Mouse (Mus musculus): ENCODE measurements at regions not wholly inside any gene's neighbourhood (a gene's known extent, or its start where the extent isn't known, plus 50 kb on each side); places are given as distances from the start of the nearest gene placed in this dataset.

- no peak for DNase-seq (ENCODE audit: low spot score)
- H3K9me3 ChIP-seq (replicated peaks): no peaks in the 10 kb centered on the region
- no peak overlapping the region for H3K27ac ChIP-seq (replicated peaks)
- H3K4me3 ChIP-seq: no peak overlapping the region
- peaks cover 15% of the 10 kb centered on the region for H3K4me1 ChIP-seq
- 0 out of 2 replicates have a peak, but pooled peaks cover 5% of the 10 kb centered on the region for H3K27me3 ChIP-seq (ENCODE audit: low read depth, poor library complexity, severe bottlenecking)
- H3K36me3 ChIP-seq: no peaks in the 10 kb centered on the region
- 76% methylated on average over 5 of the region's 5 CpGs for WGBS
Observed at GRCm38 (mm10) chr11:114331579-114332150, 264.8 kb upstream of the Sdk2 start.

GRCm38 (mm10) chr11:114330316-114330715, 263.5 kb upstream of the Sdk2 start:
- Histone ChIP-seq H3K4me1 (peaks cover 2% of the 10 kb centered on the region), H3K27me3 (ENCODE audit: low read depth, poor library complexity, severe bottlenecking) (0 out of 2 replicates have a peak, but pooled peaks cover 5% of the 10 kb centered on the region), H3K27ac (replicated peaks) (no peak overlapping the region), H3K9me3 (replicated peaks) (no peaks in the 10 kb centered on the region), H3K4me3 (no peak overlapping the region), H3K36me3 (no peaks in the 10 kb centered on the region)
- 89% methylated on average over 5 of the region's 5 CpGs for WGBS
- no peak for DNase-seq (ENCODE audit: low spot score)

- WGBS: 92% methylated on average over 4 of the region's 4 CpGs
- Histone ChIP-seq H3K4me1 (peaks cover 3% of the 10 kb centered on the region; the same call in 1 of the 2 replicates), H3K4me3 (no peak overlapping the region), H3K27me3 (ENCODE audit: low read depth, poor library complexity, severe bottlenecking) (no peaks in the 10 kb centered on the region), H3K36me3 (no peaks in the 10 kb centered on the region), H3K9me3 (replicated peaks) (no peaks in the 10 kb centered on the region), H3K27ac (replicated peaks) (no peak overlapping the region)
- no peak for DNase-seq (ENCODE audit: low spot score)
Observed at GRCm38 (mm10) chr11:114322627-114323026, 255.8 kb upstream of the Sdk2 start.

- H3K4me3 ChIP-seq: no peak overlapping the region
- H3K36me3 ChIP-seq: no peaks in the 10 kb centered on the region
- 82% methylated on average over 12 of the region's 12 CpGs for WGBS
- H3K9me3 ChIP-seq (replicated peaks): no peaks in the 10 kb centered on the region
- DNase-seq (ENCODE audit: low spot score): no peak
- peaks cover 7% of the 10 kb centered on the region; the same call in 1 of the 2 replicates for H3K4me1 ChIP-seq
- H3K27me3 ChIP-seq (ENCODE audit: low read depth, poor library complexity, severe bottlenecking): no peaks in the 10 kb centered on the region
- no peak overlapping the region for H3K27ac ChIP-seq (replicated peaks)
Observed at GRCm38 (mm10) chr11:114321974-114322373, 255.1 kb upstream of the Sdk2 start.

- H3K27me3 ChIP-seq (ENCODE audit: low read depth, poor library complexity, severe bottlenecking): no peaks in the 10 kb centered on the region
- peaks cover 7% of the 10 kb centered on the region; the same call in 1 of the 2 replicates for H3K4me1 ChIP-seq
- H3K27ac ChIP-seq (replicated peaks): no peak overlapping the region
- 95% methylated on average over 8 of the region's 8 CpGs for WGBS
- no peak for DNase-seq (ENCODE audit: low spot score)
- no peak overlapping the region for H3K4me3 ChIP-seq
- H3K36me3 ChIP-seq: no peaks in the 10 kb centered on the region
- H3K9me3 ChIP-seq (replicated peaks): no peaks in the 10 kb centered on the region
Observed at GRCm38 (mm10) chr11:114321527-114321926, 254.7 kb upstream of the Sdk2 start.

GRCm38 (mm10) chr11:114315274-114315673, 248.4 kb upstream of the Sdk2 start:
- no peaks in the 10 kb centered on the region for H3K9me3 ChIP-seq (replicated peaks)
- H3K27ac ChIP-seq (replicated peaks): no peak overlapping the region
- H3K4me1 ChIP-seq: peaks cover 20% of the 10 kb centered on the region
- no peaks in the 10 kb centered on the region for H3K36me3 ChIP-seq
- H3K4me3 ChIP-seq: no peak overlapping the region
- no peak for DNase-seq (ENCODE audit: low spot score)
- H3K27me3 ChIP-seq (ENCODE audit: low read depth, poor library complexity, severe bottlenecking): peaks cover 29% of the 10 kb centered on the region
- WGBS: 80% methylated on average over 8 of the region's 8 CpGs

- no peak overlapping the region for H3K4me3 ChIP-seq
- peaks cover 29% of the 10 kb centered on the region for H3K27me3 ChIP-seq (ENCODE audit: low read depth, poor library complexity, severe bottlenecking)
- no peaks in the 10 kb centered on the region for H3K9me3 ChIP-seq (replicated peaks)
- no peak overlapping the region for H3K27ac ChIP-seq (replicated peaks)
- DNase-seq (ENCODE audit: low spot score): no peak
- H3K36me3 ChIP-seq: no peaks in the 10 kb centered on the region
- WGBS: 46% methylated on average over 6 of the region's 6 CpGs
- H3K4me1 ChIP-seq: peaks cover 27% of the 10 kb centered on the region
Observed at GRCm38 (mm10) chr11:114313652-114314051, 246.8 kb upstream of the Sdk2 start.

GRCm38 (mm10) chr11:114311640-114312039, 244.8 kb upstream of the Sdk2 start:
- H3K4me1 ChIP-seq: peaks cover 20% of the 10 kb centered on the region
- H3K27me3 ChIP-seq (ENCODE audit: low read depth, poor library complexity, severe bottlenecking): peaks cover 29% of the 10 kb centered on the region
- no peak overlapping the region for H3K27ac ChIP-seq (replicated peaks)
- H3K36me3 ChIP-seq: no peaks in the 10 kb centered on the region
- DNase-seq (ENCODE audit: low spot score): no peak
- WGBS: 84% methylated on average over 4 of the region's 4 CpGs
- no peak overlapping the region for H3K4me3 ChIP-seq
- H3K9me3 ChIP-seq (replicated peaks): no peaks in the 10 kb centered on the region

- H3K27ac ChIP-seq (replicated peaks): peak overlapping the region; percentile 55; the same call in 1 of the 2 replicates
Observed at GRCm38 (mm10) chr11:114303636-114304354, 236.9 kb upstream of the Sdk2 start.

GRCm38 (mm10) chr11:114300611-114301319, 233.9 kb upstream of the Sdk2 start:
- Histone ChIP-seq H3K4me3 (no peak overlapping the region), H3K9me3 (replicated peaks) (no peaks in the 10 kb centered on the region), H3K27me3 (ENCODE audit: low read depth, poor library complexity, severe bottlenecking) (no peaks in the 10 kb centered on the region), H3K36me3 (no peaks in the 10 kb centered on the region), H3K27ac (replicated peaks) (no peak overlapping the region), H3K4me1 (peaks cover 14% of the 10 kb centered on the region)
- DNase-seq (ENCODE audit: low spot score): no peak
- WGBS: 90% methylated on average over 10 of the region's 10 CpGs

More at GRCm38 (mm10) chr11:114303636-114304354, 236.9 kb upstream of the Sdk2 start:
- Histone ChIP-seq H3K4me1 (peaks cover 15% of the 10 kb centered on the region), H3K9me3 (replicated peaks) (no peaks in the 10 kb centered on the region), H3K4me3 (no peak overlapping the region), H3K36me3 (no peaks in the 10 kb centered on the region), H3K27me3 (ENCODE audit: low read depth, poor library complexity, severe bottlenecking) (no peaks in the 10 kb centered on the region)
- DNase-seq (ENCODE audit: low spot score): peak; percentile 65
- 48% methylated on average over 13 of the region's 13 CpGs for WGBS

- no peaks in the 10 kb centered on the region for H3K9me3 ChIP-seq (replicated peaks)
- DNase-seq (ENCODE audit: low spot score): no peak
- no peaks in the 10 kb centered on the region for H3K27me3 ChIP-seq (ENCODE audit: low read depth, poor library complexity, severe bottlenecking)
- no peak overlapping the region for H3K27ac ChIP-seq (replicated peaks)
- WGBS: 88% methylated on average over 10 of the region's 10 CpGs
- peaks cover 6% of the 10 kb centered on the region; the same call in 1 of the 2 replicates for H3K4me1 ChIP-seq
- H3K4me3 ChIP-seq: no peak overlapping the region
- no peaks in the 10 kb centered on the region for H3K36me3 ChIP-seq
Observed at GRCm38 (mm10) chr11:114296816-114297334, 230.0 kb upstream of the Sdk2 start.

- Histone ChIP-seq H3K27ac (replicated peaks) (no peak overlapping the region), H3K27me3 (ENCODE audit: low read depth, poor library complexity, severe bottlenecking) (no peaks in the 10 kb centered on the region), H3K36me3 (no peaks in the 10 kb centered on the region), H3K9me3 (replicated peaks) (no peaks in the 10 kb centered on the region), H3K4me1 (peaks cover 6% of the 10 kb centered on the region; the same call in 1 of the 2 replicates), H3K4me3 (no peak overlapping the region)
- no peak for DNase-seq (ENCODE audit: low spot score)
- 82% methylated on average over 5 of the region's 5 CpGs for WGBS
Observed at GRCm38 (mm10) chr11:114294511-114295250, 227.8 kb upstream of the Sdk2 start.

Data from midbrain, embryonic 10.5 days (tissue).